Mouse (Mus musculus) cerebral cortex, adult 2 months (tissue): Measurements from ENCODE around the gene Tbc1d30.

Experiments used
- WGBS: fragments of 180-500 bp; shearing (Covaris S2); methylation state at CpG from one replicate; pipeline ENCODE4 v1.1.7; 2018; 5-methylcytosine and 5-hydroxymethylcytosine counted together

Tbc1d30 gene

DNA sequence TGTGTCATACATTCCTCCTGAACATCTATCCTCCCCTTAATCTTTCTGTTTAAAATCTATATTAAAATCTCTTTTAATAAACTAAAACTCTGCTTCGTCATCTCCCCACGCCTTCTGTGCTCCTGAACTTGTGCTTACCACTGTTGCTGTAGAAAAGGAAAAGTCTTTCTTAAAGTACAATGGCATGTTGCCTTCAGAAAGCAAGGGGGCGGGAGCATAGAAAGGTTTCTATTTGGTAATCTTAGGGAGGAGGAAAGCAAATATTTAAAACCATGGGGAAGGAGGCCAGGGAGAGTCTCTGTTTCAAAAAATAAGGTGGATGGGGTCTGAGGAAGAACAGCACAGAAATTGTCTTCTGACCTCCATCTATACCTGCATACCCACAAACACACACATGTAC, 38.0 kb downstream of the Tbc1d30 start:
- WGBS: 74% methylated on average over 3 of the region's 3 CpGs

DNA sequence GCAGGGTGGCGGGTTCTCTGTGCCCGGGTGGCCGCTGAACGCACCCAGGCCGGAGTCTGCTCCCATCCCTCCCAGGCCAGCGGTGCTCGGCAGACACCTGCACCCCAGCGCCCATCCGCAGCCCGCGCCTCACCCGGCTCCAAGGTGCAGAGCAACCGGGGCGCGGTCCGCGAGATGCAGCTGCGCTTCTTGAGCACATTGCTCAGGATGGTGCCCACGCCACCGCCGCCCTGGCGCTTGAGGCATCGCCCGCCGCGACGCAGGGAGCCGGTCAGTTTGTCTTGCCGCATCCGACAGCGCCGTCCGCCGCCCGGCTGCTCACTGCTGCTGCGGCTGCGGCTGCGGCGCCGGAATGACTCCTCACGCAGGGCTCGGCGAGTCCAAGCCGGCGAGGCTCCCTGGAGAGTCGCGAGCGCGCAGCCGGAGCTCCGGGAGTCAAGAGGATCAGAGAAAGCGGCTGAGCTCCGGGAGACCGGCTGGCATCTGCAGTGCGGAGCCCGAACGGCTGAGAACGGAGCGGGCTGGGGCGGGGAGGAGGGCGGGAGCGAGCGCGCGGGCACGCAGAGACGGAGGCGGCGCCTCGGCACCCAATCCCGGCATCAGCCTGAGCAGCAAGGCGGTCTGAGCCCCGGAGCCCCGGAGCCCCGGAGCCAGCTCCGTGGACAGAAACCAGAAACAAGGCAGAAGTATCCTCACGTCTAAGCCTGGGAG, 40.4 kb downstream of the Tbc1d30 start:
- WGBS: 1% methylated on average over 76 of the region's 77 CpGs

DNA sequence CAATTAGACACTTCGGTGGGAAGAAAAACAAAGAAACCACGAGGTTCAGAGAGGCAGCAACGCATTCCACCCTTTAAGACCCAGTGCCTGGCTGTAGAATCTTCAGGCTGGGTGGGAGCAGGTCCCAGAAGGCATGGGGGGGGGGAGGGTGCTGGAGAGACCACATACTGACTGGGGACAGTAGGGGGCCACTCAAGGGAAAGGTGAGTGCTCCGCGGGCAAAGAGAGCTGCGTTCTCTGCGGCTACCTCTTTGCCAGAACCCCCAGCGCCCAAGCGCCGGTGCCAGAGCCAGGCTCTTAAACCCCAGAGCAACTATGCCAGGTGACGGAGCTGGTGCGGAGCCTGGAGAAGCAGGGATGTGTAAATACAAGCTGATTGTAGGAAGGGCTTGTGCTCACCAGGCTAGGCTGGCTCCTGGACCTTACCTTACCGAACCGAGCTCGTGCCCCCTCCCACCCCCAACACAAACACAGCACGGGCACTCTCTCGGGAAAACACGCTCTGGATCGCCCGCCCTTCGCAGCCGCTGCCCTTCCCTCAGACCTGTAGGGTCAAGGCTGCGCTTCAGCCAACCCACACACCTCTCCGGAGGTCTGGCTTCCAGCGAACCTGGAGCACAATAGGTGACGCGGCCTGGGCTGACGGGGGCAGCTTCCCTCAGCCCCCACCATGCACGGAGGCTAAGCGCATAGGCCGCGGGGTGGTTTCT, 41.1 kb downstream of the Tbc1d30 start:
- WGBS: 1% methylated on average over 32 of the region's 32 CpGs

DNA sequence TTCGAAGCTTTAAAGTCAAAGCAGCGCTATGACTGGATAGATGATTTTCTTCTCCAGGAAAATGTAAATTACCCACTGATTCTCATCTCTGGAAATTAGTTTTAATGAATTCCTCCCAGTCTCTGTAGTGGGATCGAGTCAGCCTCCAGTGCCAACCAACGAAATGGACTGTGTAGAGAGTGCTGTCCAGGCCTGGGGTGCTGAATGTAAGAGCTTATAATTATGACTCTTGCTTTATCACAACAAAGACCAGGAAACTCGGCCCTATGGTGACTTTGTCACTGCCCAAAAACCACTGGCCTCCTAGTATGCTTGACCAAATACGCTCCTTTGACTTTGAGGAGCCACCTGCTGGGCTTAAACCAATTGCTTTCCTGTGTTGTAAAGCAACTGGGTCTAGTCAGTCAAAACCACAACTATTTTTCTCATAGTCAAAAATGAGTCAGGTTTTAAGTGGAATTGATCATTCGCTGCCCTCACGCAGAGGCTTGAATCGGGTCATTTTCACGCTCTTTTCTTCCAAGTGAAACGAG, 41.9 kb downstream of the Tbc1d30 start:
- 26% methylated on average over 11 of the region's 11 CpGs for whole genome bisulfite sequencing

DNA sequence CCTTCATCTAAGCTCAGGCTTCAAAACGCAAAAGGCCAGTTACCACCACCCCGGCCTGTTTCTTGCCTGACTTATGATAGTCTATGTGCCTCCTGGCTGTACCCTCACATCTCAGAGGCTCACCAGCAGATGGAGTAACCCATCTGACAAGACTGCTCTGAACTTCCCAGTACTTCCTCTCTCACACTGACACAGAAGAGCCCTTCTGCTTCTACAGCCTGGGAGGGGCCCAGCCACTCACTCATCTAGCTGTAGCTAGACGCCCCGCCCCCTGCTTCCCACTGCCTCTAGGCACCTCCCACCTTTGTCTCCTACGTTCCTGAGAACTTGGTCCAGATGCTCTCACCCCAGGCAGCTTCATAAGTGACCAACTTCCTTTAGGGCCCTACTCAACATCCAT, 45.6 kb downstream of the Tbc1d30 start:
- WGBS: 38% methylated on average over 5 of the region's 5 CpGs

DNA sequence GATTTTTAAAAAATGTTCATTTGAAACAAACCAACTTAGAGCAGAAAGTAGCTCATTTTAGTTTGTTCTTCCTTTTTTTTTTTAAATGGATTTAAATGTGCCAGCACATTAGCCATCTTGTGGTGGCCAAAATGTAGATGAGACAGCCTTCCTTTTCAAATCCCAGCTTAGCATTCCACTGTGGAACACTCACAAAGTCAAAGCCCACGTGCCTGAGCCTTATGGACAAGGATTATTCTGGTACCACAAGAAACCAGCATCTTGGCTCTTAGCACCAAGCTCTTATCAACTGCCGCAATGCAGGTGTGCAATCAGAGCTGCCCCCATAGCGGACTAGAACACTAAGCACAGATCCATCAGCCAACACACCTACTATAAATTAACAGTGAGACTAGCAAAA, 47.5 kb downstream of the Tbc1d30 start:
- 59% methylated on average over 3 of the region's 3 CpGs for WGBS

DNA sequence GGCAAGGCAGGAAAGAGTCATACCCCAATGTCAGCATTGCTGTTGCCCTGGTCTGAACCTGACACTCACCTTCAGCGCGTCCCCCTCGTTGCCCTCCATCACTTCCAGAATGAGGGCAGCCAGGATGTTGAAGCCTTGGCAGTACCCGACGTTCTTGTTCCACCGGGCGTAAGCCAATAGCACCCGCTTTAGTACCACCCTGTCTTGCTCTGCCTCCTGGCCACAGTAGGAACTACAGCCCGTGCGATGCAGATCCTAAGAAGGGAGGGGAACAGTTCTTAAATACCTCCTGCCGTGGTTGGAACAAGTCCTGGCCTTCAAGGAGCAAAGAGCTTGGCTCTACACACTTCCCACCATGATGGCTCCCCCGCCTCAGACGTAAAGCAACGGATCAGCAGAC, 49.2 kb downstream of the Tbc1d30 start:
- WGBS: 77% methylated on average over 14 of the region's 14 CpGs

DNA sequence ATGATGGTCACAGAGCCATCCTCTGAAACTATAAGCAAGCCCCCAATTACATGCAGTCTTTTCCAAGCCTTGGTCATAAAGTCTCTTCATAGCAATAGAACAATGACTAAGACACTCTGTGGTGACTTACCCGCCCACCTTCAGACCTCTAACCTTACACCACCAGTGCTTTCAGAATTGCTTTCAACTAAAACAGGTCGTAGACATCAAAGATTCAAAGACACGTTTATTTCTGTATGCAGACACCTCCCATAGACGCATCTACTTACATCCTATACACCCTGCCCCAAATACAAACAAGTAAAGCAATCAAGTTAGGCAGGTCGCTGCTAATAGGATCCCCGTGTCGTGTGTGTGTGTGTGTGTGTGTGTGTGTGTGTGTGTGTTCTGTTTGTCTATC, 50.4 kb downstream of the Tbc1d30 start:
- 77% methylated on average over 7 of the region's 7 CpGs for WGBS

DNA sequence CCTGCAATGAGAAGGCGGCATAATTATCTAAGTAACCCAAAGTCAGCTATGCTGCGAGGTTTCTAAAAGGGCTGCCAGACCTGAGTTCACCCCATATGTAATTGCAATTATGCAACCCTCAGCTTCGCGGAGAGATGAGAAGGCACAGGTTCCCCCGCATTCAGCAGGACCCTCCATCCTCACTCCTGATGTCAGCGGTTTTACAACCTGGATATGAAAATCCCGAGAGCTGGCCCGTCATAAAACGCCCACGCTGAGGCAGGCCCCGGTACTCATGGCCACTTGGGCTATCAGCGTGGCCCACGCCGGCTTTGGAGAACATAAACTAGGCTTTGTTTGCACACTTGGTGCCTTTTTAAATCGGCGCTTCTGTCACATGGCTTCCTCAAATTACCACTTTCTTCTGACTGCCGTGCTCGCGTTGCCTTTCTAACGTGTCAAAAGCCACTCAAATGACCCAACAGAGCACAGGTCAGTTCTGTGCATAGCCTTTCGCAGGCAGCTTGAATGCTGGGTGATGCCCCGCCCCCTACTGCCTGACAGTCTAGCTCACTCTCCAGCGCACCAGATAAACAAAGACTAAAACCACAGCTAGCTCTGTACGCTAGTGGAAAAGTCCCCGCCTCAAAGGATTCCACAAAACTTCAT, 53.9 kb downstream of the Tbc1d30 start:
- 25% methylated on average over 25 of the region's 25 CpGs for WGBS

DNA sequence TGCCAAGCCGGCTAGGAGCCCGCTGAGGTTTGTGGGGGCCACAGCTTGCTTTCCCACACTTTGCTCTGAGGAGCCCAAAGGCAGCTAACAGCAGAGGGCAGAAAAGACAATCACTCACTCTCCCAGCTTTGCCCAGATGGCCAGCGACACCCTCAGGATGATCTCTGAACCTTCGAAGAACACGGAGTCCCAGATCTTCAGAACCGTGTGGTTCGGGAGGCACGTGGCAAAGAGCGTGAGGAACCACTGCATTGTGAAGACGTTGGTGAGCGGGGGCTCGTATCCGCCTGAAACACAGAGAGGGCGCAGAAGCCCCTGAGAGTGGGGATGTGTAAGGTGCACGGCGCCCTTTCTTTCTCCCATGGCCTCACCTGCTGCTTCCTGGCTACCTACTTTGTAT, 56.6 kb downstream of the Tbc1d30 start:
- 71% methylated on average over 16 of the region's 16 CpGs for WGBS

DNA sequence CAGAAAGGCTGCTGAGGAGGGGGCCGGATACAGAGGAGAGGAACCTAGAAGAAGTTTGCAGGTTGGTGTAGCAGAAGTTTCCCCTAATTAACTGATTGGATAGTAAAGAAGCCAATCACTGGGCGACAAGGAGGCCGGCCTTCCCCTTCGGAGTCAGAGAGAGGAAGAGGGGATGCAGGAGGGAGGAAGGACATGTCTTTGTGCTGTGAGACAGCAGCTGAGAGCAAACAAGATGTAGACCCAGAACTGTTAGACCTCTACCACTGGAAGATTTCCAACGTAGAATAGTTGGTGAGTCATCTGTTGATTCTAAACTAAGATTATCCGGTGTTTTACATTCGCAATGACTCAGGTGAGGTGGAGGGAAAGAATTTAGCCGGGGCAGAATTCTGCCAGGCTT, 57.2 kb downstream of the Tbc1d30 start:
- WGBS: 58% methylated on average over 8 of the region's 8 CpGs

DNA sequence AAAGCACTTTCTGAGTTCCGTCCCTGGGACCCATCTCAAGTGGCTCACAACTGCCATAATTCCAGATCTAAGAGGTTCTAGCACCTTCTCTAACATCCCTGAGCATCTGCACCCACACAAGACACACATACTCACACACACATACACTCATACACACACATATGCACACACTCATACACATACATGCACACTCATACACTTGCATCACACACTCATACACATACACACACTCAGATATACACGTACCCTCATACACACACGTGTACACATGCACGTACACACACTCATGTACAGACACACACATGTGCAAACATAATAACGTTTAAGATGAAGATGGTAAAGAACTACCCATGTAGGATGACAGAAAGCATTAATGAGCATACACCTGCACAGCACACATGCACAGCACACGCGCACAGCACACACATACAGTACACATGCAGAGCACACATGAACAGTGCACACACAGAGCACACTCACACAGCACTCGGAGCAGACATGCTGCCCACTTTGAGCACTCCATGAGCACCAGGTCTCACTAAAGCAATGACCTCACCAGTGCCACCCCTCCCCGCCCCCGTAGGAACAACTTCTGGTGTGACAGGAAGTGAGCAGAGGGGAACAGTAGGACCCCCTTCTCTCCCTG, 59.7 kb downstream of the Tbc1d30 start:
- 67% methylated on average over 10 of the region's 10 CpGs for WGBS

DNA sequence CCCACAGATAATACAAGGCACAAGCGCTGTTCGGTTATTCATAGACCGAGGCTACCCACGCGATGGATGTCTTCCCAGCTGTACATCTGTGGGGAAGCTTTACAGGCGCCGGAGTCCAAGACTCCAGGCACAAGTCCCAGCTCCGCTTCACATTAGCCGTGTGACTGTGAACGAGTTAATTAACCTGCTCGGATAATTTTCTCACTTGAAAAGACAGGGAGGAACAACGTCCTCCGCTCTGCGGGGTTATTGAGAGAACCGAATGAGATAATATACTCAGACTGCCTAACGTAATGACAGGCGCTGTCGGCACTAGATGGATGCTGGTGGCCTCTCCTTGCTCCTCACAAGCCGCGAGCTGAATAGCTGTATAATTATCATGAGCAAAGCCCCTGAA, 60.4 kb downstream of the Tbc1d30 start:
- WGBS: 15% methylated on average over 20 of the region's 20 CpGs

DNA sequence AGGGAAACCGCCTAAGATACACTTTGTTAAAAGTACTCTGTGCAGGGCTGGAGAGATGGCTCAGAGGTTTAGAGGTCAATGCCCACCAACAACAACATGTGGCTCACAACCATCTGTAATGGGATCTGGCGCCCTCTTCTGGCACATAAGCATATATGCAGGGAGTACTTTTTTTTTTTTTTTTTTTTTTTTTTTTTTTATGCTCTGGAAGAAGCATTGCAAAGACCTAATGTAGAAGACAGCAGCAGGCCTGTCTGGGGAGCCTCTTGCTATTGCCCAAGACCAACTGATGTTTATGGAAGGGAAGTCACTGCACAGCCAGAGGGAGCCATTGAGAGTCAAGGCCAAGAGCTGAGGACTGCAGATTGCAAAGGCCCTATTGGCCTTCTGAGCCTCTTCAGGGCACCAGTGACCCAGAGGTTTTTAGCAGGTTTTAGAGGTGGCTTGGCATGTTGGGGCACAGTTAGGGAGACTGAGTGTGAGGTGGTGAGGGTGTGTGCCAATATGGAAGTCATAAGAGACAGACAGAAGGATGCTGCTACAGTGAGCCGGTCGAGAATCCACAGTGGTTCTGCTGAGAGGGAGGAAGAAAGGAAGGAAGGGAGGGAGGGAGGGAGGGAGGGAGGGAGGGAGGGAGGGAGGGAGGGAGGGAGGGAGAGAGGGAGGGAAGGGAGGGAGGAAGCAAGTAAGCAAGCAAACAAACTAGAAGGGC, 61.0 kb downstream of the Tbc1d30 start:
- 25% methylated on average over 4 of the region's 4 CpGs for WGBS

DNA sequence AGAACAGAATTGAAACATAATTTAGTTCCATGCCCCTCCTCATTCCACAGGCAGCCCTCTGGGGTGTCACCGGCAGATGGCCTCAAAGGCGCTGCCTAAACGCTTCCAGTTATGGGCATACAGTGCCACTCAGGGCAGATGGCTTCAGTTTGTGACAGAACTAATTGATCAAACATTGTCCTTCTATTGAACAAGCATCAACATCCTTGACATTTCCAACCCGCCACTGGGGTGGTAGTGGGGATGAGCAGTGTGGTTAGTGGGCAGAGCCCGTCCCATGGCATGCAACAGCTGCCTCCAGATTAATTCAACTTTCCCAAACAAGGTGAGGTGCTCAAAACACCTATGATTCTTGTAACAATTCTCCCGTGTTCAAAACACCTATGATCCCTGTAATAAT, 68.2 kb downstream of the Tbc1d30 start:
- 81% methylated on average over 6 of the region's 6 CpGs for WGBS

DNA sequence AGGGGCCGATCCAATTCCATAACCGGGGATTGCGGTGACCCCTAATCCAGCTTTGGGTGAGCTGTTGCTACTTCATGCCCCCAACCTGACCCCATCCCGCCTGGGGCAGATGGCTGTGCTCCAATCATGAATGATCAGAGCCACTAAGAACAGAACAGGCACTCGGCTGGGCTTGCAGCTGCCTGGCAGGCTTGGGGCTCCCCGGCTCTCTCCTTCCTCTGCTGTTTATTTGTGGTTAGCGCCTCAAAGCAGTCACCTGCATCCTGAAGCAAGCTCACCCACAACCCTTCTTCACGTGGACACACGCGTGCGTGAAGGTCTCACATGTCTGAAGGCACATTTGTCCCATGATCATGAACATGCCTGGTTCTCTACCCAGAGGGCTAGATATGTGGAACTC, 68.6 kb downstream of the Tbc1d30 start:
- 73% methylated on average over 11 of the region's 11 CpGs for WGBS

DNA sequence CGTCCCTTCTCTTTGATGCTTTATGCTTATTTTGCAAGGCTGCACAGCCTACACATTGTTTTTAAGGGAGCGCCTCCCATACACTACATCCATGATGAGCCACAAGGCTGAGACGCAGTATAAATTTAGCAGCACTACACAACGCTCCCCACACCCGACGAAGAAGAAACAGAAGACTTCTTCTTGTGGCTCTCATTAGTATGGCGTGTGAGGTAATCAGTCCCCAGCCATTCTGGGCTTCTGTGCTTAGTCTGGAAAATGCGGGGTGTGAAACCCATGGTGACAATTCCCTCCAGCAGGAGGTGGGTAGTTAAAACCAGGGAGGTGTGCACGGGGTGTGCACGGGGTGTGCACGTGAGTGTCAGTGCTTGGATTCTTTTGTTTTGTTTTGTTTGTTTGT, 70.1 kb downstream of the Tbc1d30 start:
- WGBS: 44% methylated on average over 11 of the region's 11 CpGs

DNA sequence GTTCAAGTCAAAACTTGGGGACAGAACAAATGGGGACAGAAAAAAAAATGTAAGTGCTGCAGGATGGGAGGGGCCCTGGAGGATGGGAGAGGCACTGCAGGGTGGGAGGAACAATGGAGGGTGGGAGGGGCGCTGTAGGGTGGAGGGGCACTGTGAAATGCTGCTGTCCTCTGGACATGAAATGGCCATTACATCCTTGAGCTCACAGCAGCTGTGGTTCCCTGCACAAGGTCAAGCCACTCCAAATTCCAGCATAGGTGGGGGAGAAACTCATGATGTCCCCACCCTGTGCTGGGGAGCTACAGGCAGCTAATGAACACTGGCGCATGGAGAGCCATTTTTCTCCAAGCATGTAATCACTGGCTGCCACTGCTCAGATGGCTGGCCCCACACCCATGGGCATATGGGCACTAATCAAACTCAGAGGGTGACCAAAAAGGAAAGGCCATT, 74.0 kb downstream of the Tbc1d30 start:
- 91% methylated on average over 2 of the region's 2 CpGs for WGBS

DNA sequence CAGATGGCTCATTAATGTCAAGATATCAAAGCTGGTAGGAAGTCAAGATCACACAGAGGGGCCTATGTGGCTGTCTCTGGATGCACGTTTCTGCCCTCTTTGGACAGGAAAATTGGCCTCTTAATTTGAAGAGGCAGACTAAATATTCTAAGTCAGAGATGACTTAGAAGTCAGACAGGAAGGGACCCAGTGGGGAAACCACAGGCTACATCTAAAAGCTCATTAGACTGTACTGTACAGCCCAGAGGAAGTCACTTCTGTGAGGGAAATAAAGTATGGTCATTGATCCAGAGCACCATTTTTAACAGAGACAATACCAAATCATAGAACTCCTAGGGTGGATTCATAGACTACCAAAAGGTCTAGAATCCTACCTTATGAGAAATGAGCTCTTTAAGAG, 76.1 kb downstream of the Tbc1d30 start:
- 73% methylated on average over 1 of the region's 1 CpGs for WGBS

DNA sequence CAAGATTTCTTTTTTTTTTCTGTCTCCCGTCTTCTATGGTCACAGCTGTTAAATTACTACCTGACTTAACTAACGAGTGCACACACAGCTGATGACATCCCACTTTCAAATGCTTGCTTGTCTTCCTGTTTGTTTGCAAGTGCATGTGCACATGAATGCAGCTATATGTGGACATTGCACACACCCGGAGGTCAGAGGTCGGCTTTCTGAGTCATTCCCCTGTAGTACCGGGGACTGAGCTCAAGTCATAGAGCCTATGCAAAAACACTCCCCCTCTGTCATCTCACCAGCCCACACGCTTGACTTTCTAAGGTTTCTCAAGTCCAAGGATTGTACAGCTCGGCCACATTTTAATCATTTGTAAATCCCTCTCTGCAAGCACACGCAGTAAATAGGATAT, 80.1 kb downstream of the Tbc1d30 start:
- 76% methylated on average over 8 of the region's 8 CpGs for WGBS

DNA sequence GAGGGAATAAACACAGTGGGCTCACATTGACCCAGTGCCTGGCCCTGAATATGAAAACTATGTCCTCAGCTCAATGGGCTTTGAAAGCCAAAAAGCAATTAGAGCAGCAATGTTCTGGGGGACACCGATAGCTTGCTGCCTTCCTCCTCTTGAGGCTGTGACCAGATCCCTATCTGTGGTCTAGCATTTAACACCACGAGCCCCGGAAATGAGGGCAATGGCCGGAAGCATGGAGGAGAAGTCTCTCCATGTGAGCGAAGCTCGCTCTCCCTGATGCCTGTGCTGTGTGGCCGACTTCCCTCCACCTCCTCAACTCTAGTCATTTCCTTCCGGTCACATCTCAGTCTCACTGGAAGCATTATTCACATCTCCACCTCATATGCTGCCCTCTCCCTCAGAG, 82.3 kb downstream of the Tbc1d30 start:
- WGBS: 69% methylated on average over 8 of the region's 8 CpGs

DNA sequence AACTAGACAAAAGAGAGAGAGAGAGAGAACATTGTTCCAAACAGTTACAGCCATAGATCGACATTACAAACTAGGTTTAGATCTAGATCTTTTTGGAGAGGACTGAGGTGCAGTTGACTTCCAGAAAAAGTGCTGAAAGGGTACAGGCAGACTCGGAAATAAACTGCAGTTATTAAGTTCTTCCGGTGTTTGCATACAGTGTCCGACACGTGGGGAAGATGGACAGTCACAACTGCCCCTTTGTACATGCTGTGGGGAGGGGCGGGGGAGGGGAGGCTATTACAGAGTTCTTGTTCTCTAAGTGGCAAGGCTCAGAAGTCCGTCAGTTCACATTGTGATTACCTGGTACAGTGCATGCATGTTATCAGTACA, 86.9 kb downstream of the Tbc1d30 start:
- 50% methylated on average over 7 of the region's 7 CpGs for WGBS
